Mouse (Mus musculus) left cerebral cortex, postnatal 36 days (tissue): ENCODE results near the gene Speg. TPM values are rescaled to one million over a fixed set of nuclear protein-coding genes. Genes with fewer than 3 reads are reported as not detected.

ENCODE experiments used
- DNase-seq, 2 experiments: peaks; one replicate each; pipeline ENCODE4 v3.0.0; 2021 to 2022; ENCODE audit warnings: low spot score in 2 of 2, mixed read lengths in 1 of 2
- intact Hi-C: fragments of 180-260 bp; cut with DNase I; formaldehyde crosslinking; loops from one replicate; pipeline ENCODE4 v1.15.1; 2025
- total RNA-seq, 2 experiments: library from RNA; stranded (reverse); gene quantifications; 2 replicates each; pipeline ENCODE4 v1.2.3; 2021

Speg gene
- total RNA-seq, result 100 to 1,000 TPM; 173 to 212 TPM

GRCm38 (mm10) chr1:75374950-75375936, at the start of gene Speg:
Gene Speg, plus strand, starts transcription at chr1:75375297.
- intact Hi-C loops, result no loop called here
- no peak for DNase-seq

- no peak for DNase-seq
- intact Hi-C loops, result no loop called here
These were observed 47.6 kb upstream of the Speg start for GRCm38 (mm10) chr1:75327461-75327860.

DNA sequence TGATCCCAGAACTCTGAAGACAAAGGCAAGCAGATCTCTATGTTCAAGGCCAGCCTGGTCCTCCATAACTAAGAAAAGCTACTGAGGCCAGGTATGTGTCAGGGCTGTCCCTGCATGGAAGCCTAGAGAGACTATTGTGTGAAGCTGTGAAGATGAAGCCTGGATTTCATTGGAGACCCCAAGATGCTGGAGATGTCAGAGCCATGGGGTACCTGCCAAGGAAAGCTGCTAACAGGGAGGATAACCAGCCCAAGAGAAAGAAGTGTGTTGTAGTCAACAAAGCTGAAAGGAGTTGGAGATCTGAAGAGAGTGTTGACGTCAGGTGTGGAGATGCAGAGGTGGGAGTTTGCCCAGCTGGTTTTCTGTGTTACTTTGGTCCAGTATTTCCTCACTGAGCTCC, 43.8 kb upstream of the Speg start:
- intact Hi-C loops, result no loop called here
- DNase-seq, result no peak

- intact Hi-C loops, result no loop called here
- no peak for DNase-seq
These were observed 38.6 kb upstream of the Speg start for GRCm38 (mm10) chr1:75336461-75336860.

GRCm38 (mm10) chr1:75337097-75337496, 38.0 kb upstream of the Speg start:
- no peak for DNase-seq
- intact Hi-C loops, result no loop called here

DNA sequence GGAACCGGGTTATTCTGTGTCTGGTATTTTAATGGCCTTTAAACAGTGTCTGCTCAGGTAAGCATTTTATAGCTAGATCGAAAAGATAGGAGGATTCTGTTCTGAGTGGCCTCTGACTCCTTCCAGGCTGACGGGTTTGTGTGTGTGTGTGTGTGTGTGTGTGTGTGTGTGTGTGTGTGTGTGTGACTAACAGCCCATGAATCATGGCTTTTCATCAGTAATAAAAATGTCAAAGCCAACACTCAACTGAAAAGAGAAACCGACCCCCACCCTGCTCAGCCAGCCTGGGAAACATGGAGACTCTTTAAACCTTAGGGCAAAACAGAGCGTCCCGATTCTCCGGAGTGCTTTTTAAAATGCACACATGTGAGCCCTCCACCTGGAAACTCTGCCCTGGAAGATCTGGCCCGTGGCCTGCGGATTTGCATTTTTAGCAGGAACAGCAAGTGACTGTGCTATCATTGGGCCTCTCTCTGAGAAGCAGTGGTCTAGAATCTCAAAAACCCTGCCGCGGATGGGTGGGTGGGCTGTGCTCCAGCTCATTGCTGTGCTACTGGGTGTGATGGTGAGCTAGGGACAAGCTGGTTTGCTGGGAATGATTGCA, 36.9 kb upstream of the Speg start:
- intact Hi-C loops, result no loop called here
- no peak for DNase-seq

DNA sequence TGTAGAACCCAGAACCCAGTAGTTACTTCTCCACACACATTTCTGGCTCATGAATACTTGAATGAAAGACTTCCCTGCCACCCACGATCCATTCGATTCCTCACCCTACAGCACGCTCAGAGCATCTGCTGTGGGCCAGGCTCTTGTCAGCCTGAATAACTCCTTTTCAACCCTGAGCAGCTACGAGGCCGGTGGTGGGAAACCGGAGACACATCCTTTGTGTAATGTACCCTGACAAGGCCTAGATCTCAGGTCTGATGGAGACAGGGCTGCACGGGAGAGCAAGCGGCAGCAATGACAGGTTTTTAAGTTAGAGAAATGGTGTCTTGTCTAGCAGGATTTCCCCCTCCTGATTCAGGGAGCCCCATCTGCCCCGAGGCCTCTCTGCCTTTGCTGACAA, 35.8 kb upstream of the Speg start:
- intact Hi-C loops, result no loop called here
- DNase-seq, result no peak

DNA sequence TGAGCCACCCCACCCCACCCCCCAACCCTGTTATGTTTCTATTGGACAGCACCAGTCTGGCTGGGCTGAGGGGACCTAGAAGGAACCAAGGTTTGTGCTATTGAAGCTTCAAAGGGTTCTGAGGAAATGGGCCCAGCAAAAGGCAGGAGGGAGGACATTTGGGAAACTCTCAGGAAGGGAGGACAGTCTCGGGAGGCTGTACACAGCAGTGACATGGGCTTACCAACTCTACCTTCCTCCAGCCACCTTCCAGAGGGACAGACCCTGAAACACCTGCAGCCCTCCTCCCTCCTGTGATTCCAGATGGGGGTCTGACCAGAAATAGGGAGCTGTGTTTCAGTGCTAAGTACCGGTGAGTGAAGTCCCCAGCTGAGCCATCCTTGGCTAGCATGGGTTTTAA, 34.6 kb upstream of the Speg start:
- intact Hi-C loops, result loop anchor here (5.0 to 10.0 kb wide), 2 partner anchors 107 to 254 kb away; no protein-coding TSS in a partner anchor
- no peak for DNase-seq

DNA sequence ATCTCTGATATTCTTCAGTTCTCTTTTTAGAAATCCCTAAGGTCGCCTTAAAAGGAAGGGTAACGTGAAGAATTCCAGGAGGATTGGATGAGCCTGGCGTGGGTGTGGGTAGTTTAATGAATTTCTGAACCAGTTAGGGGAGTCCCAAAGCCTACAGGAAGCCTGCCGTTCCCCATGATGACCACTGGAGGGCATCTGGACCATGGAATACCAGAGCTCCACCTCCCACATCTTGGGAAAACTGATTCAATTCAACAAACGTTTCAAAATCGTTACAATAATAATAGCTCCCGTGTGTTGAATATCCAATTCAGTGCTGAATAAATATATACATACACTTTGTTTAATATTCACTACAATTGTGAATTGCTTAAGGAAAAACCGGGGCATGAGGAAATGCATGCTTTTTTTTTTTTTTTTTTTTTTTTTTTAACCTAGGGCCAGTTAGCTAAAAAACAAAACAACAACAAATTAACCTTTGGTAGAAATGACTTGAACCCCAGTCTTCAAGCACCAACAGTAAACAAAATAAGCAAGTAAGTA, 32.2 kb upstream of the Speg start:
- intact Hi-C loops, result loop anchor here (1.0 to 10.0 kb wide), 4 partner anchors 50 to 252 kb away; no protein-coding TSS in a partner anchor
- peak; percentile 46 to 66 for DNase-seq

- DNase-seq, result no peak
- intact Hi-C loops, result loop anchor here (5.0 to 10.0 kb wide), 2 partner anchors 103 to 250 kb away; no protein-coding TSS in a partner anchor
These were observed 30.6 kb upstream of the Speg start for GRCm38 (mm10) chr1:75344291-75345035.

DNA sequence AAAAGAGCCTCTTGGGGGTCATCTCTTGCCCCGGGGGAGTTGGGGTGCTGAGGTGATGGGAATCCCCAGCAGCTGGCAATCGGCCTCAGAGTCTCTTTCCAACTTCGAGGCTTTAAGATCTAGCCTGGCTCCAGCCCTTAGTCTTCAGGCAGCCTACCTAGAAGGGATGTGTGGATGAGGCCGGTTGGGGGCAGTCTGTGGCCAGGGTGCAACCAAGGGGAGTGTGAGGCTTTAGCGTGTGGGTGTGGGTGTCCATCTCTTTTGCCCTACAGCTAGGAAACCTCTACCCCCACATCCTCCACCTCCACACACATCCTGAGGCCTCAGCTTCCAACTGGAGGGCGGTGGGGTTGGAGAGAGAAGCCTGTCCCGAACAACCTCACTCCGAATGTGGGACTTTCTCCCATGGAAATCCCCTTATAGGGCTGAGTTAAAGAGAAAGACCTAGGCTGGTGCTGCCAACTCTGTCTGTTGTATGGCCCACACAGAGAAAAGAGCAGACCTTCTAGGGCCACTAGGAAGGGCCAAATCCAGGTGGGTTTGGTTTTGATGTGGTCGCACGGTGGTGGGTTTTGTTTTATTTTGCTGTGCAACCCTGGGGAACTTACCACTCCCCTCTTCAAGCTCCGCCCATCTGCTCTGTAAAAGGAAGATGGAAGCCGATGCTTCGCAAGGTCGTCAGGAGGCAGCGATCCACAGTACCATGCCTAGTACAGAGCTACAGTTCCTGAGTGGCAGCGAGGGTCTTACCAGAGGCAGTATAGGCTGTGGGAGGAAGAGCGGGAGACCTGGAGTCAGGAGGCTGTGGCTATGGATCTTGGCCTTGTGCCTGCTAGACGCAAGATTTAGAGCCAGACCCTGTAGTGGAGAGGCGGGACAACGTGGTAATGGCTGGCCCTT, 29.8 kb upstream of the Speg start:
- no peak for DNase-seq
- intact Hi-C loops, result loop anchor here (10.0 kb wide), 1 partner anchor 250 kb away; no protein-coding TSS in a partner anchor

DNA sequence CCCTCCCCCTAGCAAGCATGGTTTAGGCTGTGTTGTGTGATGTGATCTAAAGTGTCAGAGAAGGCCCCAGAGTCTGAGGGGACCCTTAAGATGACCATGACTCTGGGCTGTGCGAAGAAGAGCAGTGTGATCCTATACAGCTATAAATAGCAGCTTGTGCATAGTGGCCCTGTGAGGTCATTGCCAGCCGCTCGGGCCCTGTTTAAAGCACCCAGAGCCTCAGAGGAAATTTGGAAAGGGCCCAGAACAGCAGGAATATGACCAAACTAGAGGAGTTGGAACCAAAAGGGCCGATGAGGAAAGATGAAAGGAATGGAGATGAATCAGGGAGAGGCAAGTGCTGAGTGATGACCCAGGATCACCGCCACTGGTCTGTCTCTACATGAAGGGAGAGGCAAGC, 27.8 kb upstream of the Speg start:
- no peak for DNase-seq
- intact Hi-C loops, result loop anchor here (10.0 kb wide), 1 partner anchor 248 kb away; no protein-coding TSS in a partner anchor

DNA sequence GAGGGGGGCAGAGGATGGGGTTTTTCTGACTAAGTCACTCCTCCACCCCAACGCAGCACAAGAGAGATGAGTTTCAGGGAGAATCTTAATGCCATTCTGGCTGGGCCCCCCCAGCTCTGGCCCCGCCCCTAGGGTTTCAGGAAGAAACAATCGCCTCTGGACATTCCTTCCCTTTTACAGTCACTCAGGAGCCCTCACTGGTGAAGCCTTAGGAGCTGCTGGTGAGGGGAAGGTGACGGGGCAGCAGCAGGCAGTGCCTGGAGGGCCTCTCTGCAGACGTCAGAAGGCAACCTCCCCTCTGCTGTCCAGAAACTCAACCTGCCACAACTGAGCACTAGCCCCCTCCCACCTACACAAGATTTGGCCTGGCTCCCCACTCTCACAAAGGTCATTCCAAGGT, 25.8 kb upstream of the Speg start:
- DNase-seq, result no peak
- intact Hi-C loops, result loop anchor here (10.0 kb wide), 1 partner anchor 246 kb away; no protein-coding TSS in a partner anchor

DNA sequence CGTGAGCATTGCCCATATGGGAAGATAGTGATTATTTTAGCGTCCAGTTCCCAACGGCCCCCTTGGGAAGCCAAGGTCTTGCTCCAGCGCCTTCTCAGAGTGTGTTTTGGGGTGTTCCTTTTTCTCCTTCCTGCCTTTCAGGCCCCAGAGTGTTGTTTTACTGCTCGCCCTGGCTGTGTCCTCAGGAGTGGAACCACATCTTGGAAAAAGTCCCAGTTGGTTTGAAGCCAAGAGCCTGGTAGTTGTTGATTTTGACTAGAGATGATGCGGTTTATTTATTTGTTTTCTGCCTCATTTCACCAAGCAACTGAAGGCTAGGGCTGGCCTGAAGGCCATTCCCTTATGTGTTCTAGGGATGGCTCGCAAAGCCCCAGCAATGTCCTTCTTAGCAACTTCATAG, 17.8 kb upstream of the Speg start:
- DNase-seq, result no peak
- intact Hi-C loops, result no loop called here

DNA sequence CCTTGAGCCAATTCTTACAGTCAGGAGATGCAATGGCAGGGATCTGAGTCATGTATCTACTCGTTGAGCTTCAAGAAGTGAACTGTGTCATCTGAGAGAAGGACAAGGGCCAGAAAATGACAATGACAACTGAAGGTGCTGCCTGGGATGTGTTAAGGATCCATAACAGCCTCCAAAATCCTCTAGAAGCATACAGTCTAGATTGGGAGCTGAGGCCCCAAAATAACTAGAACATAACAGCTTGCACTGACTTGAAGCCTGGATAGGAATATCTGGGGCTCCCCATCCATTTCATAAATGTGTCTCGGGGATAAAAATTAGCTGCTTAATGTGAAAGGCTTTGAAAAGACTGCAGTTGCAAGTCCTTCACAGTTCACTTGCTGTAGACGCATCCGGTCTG, 17.1 kb upstream of the Speg start:
- no peak for DNase-seq
- intact Hi-C loops, result no loop called here

- intact Hi-C loops, result no loop called here
- DNase-seq, result peak; percentile 61 to 66
These were observed 15.8 kb upstream of the Speg start for GRCm38 (mm10) chr1:75359346-75359745.

- intact Hi-C loops, result no loop called here
- DNase-seq, result no peak
These were observed 14.7 kb upstream of the Speg start, which contains the start of gene Des for GRCm38 (mm10) chr1:75360112-75361031. Gene Des, plus strand, starts transcription at chr1:75360329.

DNA sequence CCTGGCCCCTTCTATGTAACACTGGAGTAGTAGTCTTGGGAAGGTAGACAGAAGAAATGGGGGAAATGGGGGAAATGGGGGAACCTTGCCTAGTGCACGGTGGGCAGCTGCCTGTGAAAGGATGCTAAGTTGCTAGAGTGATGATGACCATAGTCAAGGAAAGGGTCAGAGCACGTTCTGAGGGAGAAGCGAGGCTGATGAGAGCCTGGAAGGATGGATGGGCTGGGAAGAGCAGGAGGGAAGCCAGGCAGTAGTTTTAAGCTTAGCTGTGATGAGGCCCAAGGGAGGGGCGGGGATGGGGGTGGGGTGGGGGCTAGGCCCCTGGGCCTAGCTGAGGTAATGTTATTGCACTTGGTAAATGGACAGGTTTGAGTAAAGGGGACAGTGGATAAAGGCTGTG, 14.0 kb upstream of the Speg start:
- intact Hi-C loops, result no loop called here
- DNase-seq, result no peak
